Mouse (Mus musculus) embryo, embryonic 11.5 days (tissue): ENCODE results near the gene Nmnat2.

Experiments
- DNase-seq: peaks from one replicate; pipeline ENCODE4 v3.0.0-alpha.2; 2012; ENCODE audit warnings: low read depth, low spot score

The Nmnat2 gene

DNA sequence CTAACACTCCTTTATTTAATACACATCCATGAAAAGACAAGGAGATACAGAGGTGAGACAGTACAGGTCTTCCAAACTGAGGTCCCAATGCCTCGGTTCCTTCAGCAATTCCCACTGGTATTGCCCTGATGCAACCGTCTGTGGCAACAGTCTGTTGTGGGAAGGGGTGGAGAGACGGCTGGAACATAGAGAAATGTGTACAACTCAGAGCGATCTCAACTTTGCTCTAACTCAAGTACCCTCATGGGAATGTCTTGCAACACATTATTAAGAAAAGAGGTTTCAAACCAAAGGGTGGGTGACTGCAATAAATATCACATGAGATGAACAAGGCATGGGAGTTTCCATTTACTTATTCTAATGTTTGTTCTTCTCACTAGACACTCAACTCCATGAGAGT lies 168.0 kb downstream of the Nmnat2 start:
- DNase-seq: no peak

DNA sequence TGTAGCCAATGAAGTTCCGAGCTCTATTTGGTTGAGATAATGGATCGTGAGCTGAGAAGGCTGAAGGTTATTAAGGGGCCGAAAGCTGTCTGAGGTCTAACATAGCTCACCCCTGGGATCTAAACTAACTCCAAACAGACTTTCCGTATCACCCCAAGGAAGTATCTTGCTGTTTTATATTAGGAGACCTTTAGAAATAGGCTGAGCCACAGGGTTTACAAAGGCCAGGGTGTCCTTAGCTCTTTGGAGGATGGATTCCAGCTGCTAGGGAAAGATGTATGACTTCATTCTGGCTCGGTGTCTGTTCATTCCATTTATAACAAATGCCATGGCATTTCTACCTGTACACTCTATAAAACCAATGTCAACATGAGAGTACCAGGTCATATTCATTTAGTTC lies 169.7 kb downstream of the Nmnat2 start:
- DNase-seq: no peak

DNA sequence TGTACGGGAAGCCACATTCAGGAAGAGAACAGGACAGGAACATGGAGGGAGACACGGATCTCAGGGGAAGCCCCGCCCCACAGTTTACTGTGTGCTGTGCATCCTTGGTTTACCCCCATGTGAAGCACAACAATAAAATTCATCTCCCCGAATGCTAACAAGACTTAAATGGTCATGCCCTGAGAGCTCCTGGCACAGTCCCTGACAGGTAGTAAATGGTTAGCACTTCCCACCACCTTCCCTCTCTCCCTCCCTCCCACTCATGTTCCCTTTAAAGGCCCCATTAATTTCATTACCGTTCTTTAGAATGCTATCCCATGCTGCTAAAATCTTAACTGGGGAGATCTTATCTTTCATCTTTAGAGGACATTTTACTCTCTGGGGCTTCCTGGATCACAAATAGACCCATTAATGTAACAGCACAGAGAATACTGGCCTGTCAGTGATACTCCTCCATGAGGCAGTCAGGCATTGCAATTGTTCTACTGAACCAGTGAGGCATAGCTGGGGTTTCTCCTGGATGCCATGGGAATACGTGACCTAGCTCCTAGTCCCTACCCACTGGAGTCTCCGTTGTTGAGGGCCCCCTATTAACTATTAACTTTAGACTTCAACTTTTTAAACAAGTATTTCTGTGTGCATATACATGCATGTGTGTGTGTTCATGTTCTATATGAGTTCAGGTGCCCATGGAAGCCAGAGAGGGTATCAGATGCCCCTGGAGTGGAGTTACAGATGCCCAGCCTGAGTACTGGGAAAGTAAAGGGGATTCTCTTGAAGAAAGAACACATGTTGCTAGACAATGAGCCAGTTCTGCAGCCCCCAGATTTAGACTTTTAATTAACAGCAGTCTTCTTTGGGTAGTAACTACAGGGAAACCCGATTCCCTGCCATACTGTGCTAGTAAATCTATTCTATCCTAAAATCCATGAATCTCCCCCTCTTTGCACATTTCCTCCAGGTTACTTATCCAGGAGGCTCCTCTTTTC lies 170.8 kb downstream of the Nmnat2 start:
- no peak for DNase-seq

DNA sequence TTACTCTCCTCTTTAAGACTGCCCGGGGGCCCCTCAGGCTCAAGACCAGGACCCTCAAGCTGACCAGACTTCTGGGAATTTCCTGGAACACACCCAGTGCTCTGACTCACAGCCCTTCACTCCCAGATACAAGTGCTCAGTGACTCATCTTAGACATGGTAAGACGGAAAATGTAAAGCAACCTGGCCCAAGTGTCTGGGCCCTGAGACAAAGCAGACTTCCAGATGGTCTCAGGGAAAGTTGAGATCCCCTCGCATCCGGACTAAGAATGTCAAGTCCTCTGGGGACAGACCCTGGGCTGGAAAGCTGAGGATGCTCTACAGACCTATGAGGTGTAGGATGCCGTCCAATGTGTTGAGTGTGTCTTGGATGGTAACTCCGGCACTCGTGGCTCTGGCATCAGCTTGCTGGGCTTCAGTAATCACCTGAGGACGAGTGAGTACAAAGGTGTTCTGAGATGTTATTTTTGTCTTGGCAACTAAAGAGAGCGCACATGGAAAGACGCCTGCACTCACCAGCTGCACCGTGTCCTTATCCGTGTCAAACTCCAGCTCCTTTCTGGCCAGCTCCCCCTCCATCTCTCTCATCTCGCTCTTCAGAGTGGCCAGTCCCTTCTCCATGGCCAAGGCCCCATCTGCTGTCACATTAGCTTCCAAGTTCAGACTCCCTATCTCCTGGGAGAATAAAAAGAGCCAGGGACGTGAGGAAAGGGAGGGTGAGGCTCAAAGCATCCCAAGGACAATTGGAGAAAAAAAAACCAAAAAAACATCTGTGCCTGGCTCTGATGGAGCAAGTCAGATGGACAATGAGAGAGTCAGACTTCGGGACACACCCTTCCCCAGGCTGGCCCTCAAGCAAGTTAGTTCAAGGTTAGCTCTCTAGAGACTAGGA lies 171.9 kb downstream of the Nmnat2 start:
- DNase-seq: no peak

DNA sequence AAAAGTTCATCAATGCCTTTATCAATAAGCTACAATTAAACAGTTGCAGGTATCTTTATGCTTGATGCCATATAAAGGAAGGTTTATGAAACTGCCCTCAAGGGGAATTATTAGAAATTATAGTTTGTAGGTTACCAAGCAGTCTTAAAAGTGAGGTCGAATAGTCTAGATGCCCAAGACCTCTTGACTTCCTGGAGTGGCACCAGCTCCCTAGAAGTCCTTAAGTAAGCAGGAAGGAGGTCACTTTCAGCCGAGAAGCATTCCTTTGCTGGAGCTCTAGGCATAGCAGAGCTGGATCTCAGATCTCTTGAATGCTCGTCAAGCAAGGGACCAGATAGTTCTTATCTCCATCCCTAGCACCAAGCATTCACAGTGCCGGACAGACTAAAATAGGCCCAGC lies 172.8 kb downstream of the Nmnat2 start:
- no peak for DNase-seq

DNA sequence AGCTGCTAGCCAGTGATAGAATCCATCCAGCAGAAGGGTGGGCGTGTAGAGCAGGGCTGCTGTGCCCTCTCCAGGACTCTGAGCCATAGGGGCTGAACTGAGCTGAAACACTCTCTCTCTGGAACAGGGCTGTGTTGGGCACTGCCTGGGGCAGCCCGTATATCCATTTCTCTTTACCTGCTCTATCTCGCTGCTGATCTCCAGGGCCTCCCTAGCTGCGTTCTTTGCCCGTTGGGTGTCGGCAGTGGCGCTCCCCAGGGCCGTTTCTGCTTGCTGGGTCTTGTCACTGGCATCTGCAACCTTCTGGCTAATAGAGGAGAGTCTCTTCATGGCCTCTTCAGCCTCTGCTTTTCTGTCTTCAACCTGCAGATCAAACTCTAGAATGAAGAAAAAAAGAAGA lies 174.0 kb downstream of the Nmnat2 start:
- no peak for DNase-seq

DNA sequence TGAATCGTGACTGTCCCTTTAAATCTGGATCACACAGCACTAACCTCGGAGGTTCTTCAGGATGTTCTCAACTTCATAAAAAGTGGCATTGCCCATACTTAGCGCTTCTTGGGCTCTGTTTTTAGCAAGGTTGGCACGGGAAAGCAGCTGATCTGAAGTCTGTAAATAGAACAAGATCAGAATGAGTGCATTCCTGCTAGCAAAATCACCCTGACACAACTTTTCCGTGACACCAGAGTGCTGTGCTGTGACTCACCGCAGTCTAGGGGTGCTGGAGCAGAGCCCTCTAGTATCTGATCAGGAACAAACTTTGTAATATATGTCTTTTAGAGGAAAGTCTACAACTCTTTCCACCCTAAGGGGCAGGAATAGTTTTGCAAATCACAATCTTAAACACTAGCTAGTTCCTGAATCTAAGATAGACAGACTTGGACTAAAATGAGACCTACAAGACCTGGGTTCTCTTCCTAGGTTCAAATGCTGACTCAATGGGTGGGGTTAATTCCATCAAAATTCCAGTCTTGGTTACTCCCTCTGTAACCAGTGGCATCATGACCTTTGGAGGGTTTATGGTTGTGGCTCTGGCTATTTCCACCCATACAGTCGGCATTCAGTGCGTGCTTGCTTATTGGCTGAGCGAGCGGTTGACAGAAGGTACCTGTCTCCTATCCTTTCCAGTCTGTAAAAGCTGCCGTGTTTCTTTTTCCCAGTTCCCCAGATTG lies 175.4 kb downstream of the Nmnat2 start:
- no peak for DNase-seq

DNA sequence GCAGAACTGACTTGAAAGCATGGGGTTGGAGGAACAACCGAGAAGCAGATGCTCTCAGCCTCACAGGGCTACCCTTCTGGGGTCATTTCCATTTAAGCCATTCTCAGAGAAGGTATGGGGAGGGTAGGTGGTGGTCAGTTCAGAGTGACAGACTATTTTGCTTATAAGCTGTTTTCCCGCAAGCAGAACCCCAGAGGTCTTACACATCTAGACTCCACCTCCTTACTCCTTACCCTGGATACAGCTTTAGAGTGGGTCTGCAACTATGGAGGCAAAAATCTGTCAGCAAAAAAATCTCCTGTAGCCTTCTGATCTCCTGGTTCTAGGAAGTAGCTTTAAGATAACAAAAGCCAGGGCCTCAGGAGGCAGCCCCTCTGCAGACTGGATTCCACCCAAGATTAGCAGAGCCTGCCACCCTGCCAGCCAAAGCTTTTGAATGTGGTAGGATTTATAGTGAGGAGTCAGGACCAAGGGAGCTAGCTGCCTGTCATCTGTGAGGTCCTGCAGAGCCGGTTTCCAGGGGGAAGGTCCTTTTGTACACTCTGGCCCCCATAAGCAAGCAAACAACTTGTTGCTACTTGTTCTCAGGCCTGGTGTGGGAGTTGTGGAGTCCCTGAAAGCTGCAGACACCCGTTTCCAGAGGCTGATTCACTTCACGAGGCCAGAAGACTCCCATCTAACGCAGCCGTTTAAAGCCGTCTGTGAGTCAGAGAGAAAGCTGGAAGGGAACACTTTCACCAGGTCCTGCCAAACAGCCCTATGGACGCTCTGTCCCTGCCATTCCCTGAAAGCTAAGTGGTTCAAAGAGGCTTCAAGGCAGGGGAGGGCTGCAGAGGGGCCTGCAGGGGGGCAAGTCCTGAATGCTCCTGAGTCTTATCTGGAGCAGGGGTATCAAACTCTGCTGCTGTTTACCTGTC lies 179.3 kb downstream of the Nmnat2 start:
- no peak for DNase-seq

DNA sequence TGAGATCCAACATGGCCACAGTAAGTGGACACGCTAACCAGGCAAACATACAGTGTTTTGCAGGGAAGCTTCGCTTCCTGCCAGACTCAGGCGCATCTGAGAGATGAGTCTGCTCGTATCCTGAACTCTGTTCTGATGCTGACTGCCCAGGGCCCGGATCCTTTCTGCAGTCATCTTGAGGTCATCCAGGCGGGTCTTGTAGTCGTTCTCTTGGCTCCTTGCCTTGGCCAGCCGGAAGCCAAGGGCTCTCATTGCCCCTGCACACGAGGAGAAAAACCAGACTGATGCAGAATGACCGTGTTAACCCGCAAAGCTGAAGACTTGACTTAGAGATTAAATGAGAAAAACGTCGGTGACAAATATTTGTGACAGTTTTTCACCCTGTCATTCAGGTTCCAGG lies 181.9 kb downstream of the Nmnat2 start:
- DNase-seq: no peak

DNA sequence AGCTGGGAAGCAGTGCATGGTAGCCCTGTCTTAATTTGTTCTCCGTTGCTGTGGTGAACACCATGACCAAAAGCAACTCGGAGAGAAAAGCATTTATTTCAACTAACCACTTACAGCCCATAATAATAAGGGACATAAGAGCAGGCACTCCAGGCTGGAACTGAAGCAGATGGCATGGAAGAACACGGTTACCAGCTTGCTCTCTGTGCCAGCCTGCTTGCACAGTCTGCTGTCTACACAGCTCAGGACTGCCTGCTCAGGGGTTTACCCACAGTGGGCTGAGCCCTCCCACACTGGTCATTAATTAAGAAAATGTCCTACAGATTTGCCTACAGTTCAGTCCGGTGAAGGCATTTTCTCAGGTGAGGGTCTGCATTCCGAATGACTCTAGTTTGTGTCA lies 183.7 kb downstream of the Nmnat2 start:
- DNase-seq: no peak

DNA sequence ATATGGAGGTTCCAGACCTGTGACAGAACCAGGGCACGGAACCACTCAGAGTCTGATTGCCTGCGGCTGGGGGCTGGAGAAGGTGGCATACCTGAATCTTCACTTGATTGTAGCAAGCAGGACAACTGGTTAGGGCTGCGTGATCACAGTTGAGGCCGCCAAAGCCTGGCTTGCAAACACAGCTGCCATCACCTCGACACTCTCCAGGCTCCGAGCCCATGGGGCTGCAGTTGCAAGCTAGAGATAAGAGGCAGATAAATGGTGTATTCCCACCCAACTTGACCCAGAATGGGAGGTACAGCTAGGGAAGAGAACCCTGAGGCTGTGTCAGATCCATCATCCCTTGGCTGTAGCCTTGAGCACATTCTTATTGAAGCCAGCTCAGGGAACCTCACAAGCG lies 184.8 kb downstream of the Nmnat2 start:
- no peak for DNase-seq

DNA sequence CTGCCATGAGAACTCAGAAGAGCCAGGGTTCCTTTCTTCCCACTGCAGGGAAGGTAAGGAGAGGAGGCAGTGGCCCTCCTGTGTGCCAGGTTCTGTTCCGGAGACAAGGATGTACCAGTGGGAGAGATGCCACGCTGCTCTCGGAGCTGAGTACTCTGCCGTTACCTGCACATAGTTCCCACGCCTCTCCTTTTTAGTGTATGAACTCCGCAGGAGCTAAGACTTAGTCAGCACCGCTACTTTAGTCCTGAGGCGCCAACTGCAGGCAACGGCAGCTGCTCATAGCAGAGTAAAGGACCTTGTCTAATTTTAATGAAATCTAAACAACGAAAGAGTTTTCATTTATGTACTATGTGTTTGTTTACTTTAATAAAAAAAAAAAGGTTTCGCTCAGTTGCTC lies 185.5 kb downstream of the Nmnat2 start:
- DNase-seq: no peak

DNA sequence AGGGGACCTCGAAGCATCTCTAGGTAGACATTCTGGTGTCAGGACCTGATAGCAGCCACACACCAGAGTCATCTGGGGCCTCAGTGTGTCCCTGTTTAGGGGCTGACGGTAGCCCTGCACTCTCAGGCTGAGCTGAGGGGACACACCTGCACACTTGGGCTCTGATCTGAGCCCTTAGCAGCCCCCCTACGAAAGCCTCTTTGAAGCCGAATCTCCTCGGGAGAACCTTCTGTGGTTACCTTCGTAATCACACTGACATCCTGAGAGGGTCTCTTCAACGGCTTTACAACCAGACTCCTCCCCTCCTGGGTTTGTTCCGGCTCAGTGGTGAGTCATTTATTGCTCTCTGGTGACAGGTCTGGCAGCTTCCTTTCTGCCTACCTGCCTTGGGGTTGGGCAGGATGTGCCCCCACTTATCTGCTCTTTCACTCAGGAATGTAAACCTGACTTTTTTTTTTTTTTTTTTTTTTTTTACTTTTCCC lies 186.0 kb downstream of the Nmnat2 start:
- no peak for DNase-seq

DNA sequence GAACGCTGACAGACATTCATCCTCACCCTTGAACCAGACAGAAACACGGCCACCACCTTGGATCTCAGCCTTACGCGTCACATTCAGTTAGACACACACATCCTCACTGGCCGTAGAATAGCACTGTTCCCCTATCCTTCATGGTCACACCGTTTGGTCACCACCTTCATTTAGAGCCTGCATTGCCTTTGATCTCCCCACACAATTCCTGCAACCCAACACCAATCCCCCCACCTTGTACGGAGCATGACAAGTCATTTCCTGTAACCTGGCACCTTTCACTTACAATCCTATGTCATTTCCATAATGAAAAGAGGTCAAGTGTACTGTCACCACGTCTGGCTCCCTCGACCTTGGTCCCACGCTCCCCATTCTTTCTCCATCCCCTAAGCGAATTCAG lies 189.2 kb downstream of the Nmnat2 start:
- DNase-seq: no peak

DNA sequence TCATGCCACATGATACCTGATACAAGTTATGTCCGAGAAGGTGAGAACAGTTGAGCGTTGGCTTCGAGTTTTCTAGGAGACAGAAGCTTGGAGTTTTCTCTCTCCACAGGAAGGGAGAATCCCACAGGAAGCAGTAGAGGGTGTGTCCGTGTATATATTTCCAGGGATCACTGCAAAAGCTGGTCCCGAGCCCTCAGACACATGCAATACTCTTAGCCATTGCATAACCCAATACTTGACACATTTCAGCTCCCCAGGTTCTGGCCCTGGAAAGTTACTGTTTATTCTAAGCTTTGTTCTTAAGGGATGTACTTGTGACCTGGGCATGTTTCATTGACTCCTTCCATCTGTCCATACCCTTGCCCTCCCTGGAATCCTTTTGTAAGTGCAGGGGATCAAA lies 191.0 kb downstream of the Nmnat2 start:
- no peak for DNase-seq

DNA sequence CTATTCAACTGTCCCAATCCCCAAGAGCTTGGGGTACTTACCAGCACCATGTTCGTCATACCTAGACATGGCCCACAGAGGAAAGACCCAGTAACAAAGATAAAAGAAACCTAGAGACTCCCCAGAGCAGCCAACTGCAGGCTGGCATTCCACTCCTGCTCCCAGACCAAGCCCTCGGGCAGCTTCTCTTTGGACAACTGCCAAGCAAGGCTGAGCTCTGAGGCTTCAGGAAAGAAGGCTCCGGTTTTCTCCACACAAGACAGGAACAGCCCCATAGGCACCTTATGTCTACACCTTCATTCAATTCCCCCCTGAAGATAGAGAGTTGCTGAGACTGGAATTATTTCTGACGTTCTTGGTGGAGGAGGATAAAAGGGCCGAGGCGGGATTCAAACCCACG lies 197.8 kb downstream of the Nmnat2 start:
- DNase-seq: no peak

DNA sequence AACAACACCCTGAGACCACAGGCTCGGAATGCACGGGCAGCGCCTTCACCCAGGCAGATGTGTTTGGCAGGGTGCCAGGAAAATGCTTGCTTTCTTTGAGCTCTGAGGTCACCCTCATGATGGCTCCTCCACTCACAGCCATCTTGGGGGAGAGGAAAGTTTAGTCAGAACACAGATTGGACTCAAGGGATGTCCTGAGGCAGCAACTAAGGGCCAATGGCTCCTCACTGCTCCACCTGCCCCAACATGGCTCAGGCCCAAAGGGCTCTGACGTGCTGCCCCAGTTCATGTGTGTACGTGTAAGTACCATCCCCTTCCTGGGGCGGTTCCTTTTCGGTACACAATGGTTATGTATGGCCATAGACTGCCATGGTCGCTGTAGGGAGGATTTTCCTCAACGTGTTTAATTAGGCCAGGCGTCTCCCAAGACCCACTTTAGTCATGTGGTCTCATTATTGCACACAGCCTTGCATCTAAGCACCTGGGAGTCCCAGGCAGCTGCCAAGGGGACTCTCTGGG lies 198.9 kb downstream of the Nmnat2 start:
- no peak for DNase-seq

DNA sequence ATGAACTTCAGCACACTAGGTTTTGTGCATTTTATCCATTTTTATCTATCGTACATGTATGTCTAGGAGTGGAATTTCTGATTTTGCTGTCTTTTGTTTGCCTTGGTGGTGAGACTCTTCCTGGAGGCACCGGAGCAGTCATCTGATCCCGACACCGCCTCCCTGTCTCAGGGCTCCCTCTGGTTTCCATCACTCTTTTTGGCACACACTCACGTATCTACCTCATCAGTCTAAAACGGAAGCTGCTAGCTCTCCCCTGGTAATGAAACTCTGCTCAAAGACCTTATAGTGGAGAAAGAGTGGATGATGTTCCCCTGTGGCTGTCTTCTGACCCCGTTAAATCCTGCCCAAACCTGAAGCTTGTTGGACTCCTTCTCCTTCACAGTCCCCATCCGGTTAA lies 200.6 kb downstream of the Nmnat2 start:
- no peak for DNase-seq

DNA sequence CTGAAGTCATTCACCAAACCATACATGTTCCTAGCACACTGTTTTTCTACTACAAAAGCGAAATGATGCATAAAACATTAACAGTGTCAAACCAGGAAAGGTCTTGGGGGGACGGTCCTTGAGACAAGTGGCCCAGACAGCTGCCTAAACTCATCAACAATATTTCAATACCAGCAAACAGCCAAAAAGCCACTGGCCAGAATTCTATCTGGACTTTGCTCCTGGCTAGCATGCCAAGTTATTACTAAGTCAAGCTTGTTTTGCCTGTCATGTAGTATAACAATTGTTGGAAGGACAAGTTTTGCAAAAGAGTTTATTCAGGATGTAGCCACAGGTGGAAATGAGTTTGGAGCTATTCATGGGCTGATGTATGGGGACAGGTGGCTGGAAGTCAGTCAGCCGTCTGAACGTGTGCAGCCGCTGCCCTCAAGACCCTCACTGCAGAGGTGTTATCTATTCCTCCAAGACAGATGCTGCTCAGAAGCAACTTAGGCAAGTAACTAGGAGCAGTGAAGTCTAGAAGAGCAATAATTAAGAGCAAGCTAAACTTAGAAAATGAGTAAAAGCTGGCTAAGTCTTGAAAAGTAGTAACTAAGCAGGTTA lies 202.3 kb downstream of the Nmnat2 start:
- DNase-seq: no peak

DNA sequence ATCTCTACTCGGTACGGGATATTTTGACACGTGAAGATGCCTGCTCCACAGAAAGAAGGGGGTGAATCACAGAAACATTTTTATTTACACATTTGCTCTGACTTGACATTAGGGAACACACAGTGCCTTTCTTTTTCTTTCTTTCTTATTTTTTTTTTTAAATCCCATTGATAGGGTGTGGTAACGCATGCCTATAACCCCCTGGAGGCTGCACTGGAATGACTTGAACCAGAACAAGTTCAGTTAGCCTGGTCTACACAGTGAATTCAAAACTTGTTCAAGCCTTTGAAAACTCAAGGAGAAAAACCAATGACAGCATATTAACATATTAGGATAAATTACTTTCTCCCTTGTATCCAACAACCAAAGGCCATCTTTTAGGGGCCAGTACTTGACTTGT lies 204.3 kb downstream of the Nmnat2 start:
- DNase-seq: no peak
